Mouse (Mus musculus): ENCODE measurements at regions not wholly inside any gene's neighbourhood (a gene's known extent, or its start where the extent isn't known, plus 50 kb on each side); places are given as distances from the start of the nearest gene placed in this dataset.
A peak's percentile ranks its signal among the peaks of the same experiment; 100 is the strongest.

- DNase-seq (ENCODE audit: low spot score) = no peak
Observed at GRCm38 (mm10) chr7:37337616-37338015, 435.8 kb downstream of the Zfp536 start.

GRCm38 (mm10) chr7:37338067-37338501 lies 435.4 kb downstream of the Zfp536 start:
- DNase-seq (ENCODE audit: low spot score) = no peak

- no peak for DNase-seq (ENCODE audit: low spot score)
Observed at GRCm38 (mm10) chr7:37342613-37343012, 430.8 kb downstream of the Zfp536 start.

- DNase-seq (ENCODE audit: low spot score) = no peak
Observed at GRCm38 (mm10) chr7:37343021-37343593, 430.3 kb downstream of the Zfp536 start.

- no peak for DNase-seq (ENCODE audit: low spot score)
Observed at GRCm38 (mm10) chr7:37343691-37344233, 429.7 kb downstream of the Zfp536 start.

GRCm38 (mm10) chr7:37346041-37346440 lies 427.4 kb downstream of the Zfp536 start:
- no peak for DNase-seq (ENCODE audit: low spot score)

GRCm38 (mm10) chr7:37357647-37358395 lies 415.6 kb downstream of the Zfp536 start:
- peak; percentile 52 for DNase-seq (ENCODE audit: low spot score)

GRCm38 (mm10) chr7:37358492-37358891 lies 414.9 kb downstream of the Zfp536 start:
- DNase-seq (ENCODE audit: low spot score) = no peak

GRCm38 (mm10) chr7:37359473-37359872 lies 414.0 kb downstream of the Zfp536 start:
- no peak for DNase-seq (ENCODE audit: low spot score)

- DNase-seq (ENCODE audit: low spot score) = no peak
Observed at GRCm38 (mm10) chr7:37360171-37360570, 413.3 kb downstream of the Zfp536 start.

GRCm38 (mm10) chr7:37361802-37362441 lies 411.5 kb downstream of the Zfp536 start:
- peak; percentile 31 for DNase-seq (ENCODE audit: low spot score)

GRCm38 (mm10) chr7:37362879-37363278 lies 410.6 kb downstream of the Zfp536 start:
- DNase-seq (ENCODE audit: low spot score) = no peak

- DNase-seq (ENCODE audit: low spot score) = no peak
Observed at GRCm38 (mm10) chr7:37363629-37364175, 409.7 kb downstream of the Zfp536 start.

GRCm38 (mm10) chr7:37364221-37364620 lies 409.2 kb downstream of the Zfp536 start:
- DNase-seq (ENCODE audit: low spot score) = no peak

GRCm38 (mm10) chr7:37366006-37366405 lies 407.4 kb downstream of the Zfp536 start:
- no peak for DNase-seq (ENCODE audit: low spot score)

- DNase-seq (ENCODE audit: low spot score) = no peak
Observed at GRCm38 (mm10) chr7:37369698-37370097, 403.7 kb downstream of the Zfp536 start.

- peak; percentile 25 for DNase-seq (ENCODE audit: low spot score)
Observed at GRCm38 (mm10) chr7:37373864-37374263, 399.6 kb downstream of the Zfp536 start.

GRCm38 (mm10) chr7:37375044-37375443 lies 398.4 kb downstream of the Zfp536 start:
- DNase-seq (ENCODE audit: low spot score) = no peak

- DNase-seq (ENCODE audit: low spot score) = no peak
Observed at GRCm38 (mm10) chr7:37375591-37375990, 397.9 kb downstream of the Zfp536 start.

- no peak for DNase-seq (ENCODE audit: low spot score)
Observed at GRCm38 (mm10) chr7:37376207-37376606, 397.2 kb downstream of the Zfp536 start.

- DNase-seq (ENCODE audit: low spot score) = no peak
Observed at GRCm38 (mm10) chr7:37377889-37378521, 395.4 kb downstream of the Zfp536 start.

GRCm38 (mm10) chr7:37387871-37388270 lies 385.6 kb downstream of the Zfp536 start:
- DNase-seq (ENCODE audit: low spot score) = no peak

All from ovary, adult 18-20 months (tissue).